Mouse (Mus musculus): ENCODE results near the gene Tlk1. TPM values are rescaled to one million over a fixed set of nuclear protein-coding genes. Genes with fewer than 3 reads are reported as not detected.

Gene Tlk1
- polyA plus RNA-seq, 1 experiment from 2014 or later, result 26.7 TPM

DNA sequence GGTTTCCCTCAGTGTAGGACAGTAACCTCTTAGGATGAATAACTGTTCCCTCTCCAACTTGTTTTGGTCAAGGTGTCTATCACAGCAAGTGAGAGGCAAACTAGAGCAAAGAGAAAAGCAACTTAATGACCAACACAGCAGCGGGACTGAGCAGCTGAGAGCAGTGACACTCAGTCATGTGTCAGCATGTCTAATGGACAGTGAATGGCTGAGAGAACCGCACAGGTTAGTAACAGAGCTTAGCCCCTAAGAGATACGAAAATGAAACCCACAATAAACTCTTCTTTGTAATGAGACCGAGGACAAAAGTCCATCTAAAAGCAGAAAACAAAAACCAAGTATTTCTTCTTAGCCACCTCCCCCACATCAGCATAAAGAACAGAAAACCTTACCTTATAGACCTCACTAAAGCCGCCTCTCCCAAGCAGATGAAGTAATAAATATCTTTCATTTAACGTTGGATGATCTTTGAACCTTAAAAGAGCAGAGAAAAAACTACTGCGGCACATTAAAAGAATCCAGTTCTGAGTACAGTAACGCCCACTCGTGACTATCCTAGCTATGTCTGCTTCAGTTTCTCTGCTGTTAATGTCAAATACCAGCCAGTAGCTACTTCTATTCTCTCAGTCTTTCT is 101.8 kb downstream of the Tlk1 start:
- Histone ChIP-seq H3K4me3 (ENCODE audit: low read depth, low read length) (no peak overlapping the region), H3K27ac (replicated peaks) (no peak overlapping the region), H3K36me3 (ENCODE audit: control insufficient read depth, insufficient read depth, low read length) (peaks cover 10% of the 10 kb centered on the region; the same call in 1 of the 2 replicates), H3K4me1 (replicated peaks; ENCODE audit: control insufficient read depth, insufficient read depth) (no peaks in the 10 kb centered on the region), H3K4me2 (replicated peaks; ENCODE audit: low read depth) (no peak overlapping the region), H3K9me3 (ENCODE audit: control insufficient read depth, low read length) (no peaks in the 10 kb centered on the region), H3K9ac (ENCODE audit: low read length) (no peak overlapping the region), H3K27me3 (ENCODE audit: control insufficient read depth, insufficient read depth, low read length) (no peaks in the 10 kb centered on the region)
- TF ChIP-seq CTCF (IDR thresholded peaks at IDR 0.05; ENCODE audit: low read depth) (no peak), EP300 (optimal IDR thresholded peaks at IDR 0.05) (no peak)
- 87% methylated on average over 9 of the region's 9 CpGs for WGBS
- DNase-seq (ENCODE audit: low spot score), result no peak
- no peak for ATAC-seq (ENCODE audit: low FRiP score, low TSS enrichment)

DNA sequence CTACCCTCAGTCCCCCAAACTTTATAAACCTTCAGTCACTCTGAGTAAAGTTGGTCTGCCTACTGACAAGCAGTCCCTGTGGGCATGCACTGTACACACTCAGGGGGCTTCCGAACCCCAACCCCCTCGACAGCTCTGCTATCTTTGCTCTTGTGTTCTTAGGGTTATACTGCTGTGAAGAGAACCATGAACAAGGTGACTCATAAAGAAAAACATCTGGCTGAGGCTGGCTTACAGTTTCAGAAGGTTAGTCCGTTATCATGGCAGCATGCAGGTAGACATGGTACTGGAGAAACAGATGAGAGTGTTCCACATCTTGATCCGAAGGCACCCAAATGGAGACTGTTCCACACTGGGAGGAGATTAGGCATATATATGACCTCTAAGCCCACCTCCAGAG is 114.7 kb downstream of the Tlk1 start:
- no peaks in the 10 kb centered on the region for H3K4me1 ChIP-seq (replicated peaks; ENCODE audit: control insufficient read depth, insufficient read depth)
- WGBS, result 89% methylated on average over 4 of the region's 4 CpGs
- no peaks in the 10 kb centered on the region for H3K27me3 ChIP-seq (ENCODE audit: control insufficient read depth, insufficient read depth, low read length)
- H3K9ac ChIP-seq (ENCODE audit: low read length), result no peak overlapping the region
- 0 out of 2 replicates have a peak, but pooled peaks have one; percentile 49 for ATAC-seq (ENCODE audit: low FRiP score, low TSS enrichment)
- no peak overlapping the region for H3K27ac ChIP-seq (replicated peaks)
- no peak overlapping the region for H3K4me3 ChIP-seq (ENCODE audit: low read depth, low read length)
- no peak overlapping the region for H3K4me2 ChIP-seq (replicated peaks; ENCODE audit: low read depth)
- DNase-seq (ENCODE audit: low spot score), result no peak
- TF ChIP-seq CTCF (IDR thresholded peaks at IDR 0.05; ENCODE audit: low read depth) (no peak), EP300 (optimal IDR thresholded peaks at IDR 0.05) (no peak)
- H3K9me3 ChIP-seq (ENCODE audit: control insufficient read depth, low read length), result no peaks in the 10 kb centered on the region
- peaks cover 4% of the 10 kb centered on the region for H3K36me3 ChIP-seq (ENCODE audit: control insufficient read depth, insufficient read depth, low read length)

DNA sequence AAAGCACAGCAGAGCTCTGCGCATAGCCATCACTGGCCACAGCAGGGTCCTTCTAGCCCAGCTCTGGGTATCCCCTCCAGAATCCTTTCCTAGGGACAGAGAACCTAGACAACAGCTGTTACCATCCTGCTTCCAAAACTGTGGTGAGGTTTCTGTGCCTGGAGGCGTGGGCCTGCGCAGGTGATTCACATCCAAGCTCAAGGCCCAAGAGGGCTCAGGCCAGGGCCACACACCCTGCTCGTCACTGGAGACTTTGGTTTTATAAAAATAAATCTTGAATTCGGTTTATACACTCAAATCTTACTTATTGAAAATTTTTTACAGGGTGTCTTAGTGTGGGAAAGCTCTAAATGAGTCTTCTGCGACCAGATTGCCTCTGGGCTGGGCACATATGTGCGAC is 115.3 kb downstream of the Tlk1 start:
- peaks cover 4% of the 10 kb centered on the region for H3K36me3 ChIP-seq (ENCODE audit: control insufficient read depth, insufficient read depth, low read length)
- H3K4me2 ChIP-seq (replicated peaks; ENCODE audit: low read depth), result no peak overlapping the region
- no peaks in the 10 kb centered on the region for H3K9me3 ChIP-seq (ENCODE audit: control insufficient read depth, low read length)
- no peak overlapping the region for H3K27ac ChIP-seq (replicated peaks)
- H3K4me1 ChIP-seq (replicated peaks; ENCODE audit: control insufficient read depth, insufficient read depth), result no peaks in the 10 kb centered on the region
- no peak overlapping the region for H3K4me3 ChIP-seq (ENCODE audit: low read depth, low read length)
- ATAC-seq (ENCODE audit: low FRiP score, low TSS enrichment), result no peak
- 91% methylated on average over 7 of the region's 7 CpGs for WGBS
- no peak overlapping the region for H3K9ac ChIP-seq (ENCODE audit: low read length)
- no peaks in the 10 kb centered on the region for H3K27me3 ChIP-seq (ENCODE audit: control insufficient read depth, insufficient read depth, low read length)
- no peak for DNase-seq (ENCODE audit: low spot score)
- TF ChIP-seq EP300 (optimal IDR thresholded peaks at IDR 0.05) (no peak), CTCF (IDR thresholded peaks at IDR 0.05; ENCODE audit: low read depth) (no peak)

DNA sequence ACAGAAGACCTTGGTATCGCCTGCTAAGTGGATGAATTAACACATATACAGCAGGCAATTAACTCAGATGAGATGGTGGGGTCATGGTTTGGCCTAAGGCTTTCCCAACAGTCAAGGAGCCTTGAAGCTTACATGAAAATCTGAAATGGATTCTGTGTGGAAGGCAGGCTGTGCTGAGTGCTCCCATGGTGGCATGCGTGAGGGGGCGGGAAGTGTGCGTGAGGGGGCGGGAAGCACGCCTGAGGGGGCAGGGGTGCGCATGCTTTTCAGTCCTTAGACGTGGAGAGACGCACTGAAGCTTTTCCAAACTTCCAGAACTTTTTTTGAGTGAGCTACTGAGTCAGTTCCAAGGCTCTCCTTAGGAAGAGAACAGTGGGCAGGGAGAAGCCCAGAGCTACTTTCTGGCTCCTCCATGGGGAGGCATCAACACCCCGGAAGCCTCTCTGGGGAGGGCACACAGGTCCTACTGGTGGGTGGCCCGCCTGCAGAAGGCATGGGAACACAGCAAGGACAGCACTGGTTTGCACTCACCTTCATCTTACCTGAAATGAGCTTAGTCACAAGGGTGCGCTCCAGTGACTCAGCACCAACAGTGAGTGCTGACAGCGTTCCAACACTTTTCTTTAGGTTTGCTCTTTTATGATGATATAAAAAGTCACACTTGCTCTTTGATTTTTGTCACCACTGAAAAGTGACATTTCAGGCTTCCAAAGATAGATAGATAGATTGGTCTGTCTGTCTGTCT is 116.4 kb downstream of the Tlk1 start:
- no peak; the same call in 1 of the 2 replicates for TF ChIP-seq CTCF (IDR thresholded peaks at IDR 0.05; ENCODE audit: low read depth)
- no peak for TF ChIP-seq EP300 (optimal IDR thresholded peaks at IDR 0.05)
- no peak overlapping the region for H3K9ac ChIP-seq (ENCODE audit: low read length)
- 74% methylated on average over 13 of the region's 13 CpGs for WGBS

DNA sequence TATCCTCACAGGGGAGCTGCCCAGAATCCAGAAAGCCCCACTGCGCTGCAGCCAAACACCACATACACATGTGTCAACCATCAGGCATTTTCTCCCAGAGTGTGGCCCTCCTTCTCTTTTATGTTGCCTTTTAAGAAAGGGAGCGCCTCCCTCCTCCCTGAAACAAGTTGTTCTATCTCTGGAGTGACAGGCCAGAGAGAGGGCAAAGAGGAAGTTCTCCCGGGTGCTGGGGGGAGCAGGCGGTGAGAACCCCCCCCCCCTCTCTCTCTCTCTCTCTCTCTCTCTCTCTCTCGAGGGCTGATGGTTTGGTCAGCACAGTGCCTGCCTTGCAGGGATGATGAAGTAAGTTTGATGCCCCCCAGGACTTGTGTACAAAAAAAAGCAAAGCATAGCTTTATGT is 123.1 kb downstream of the Tlk1 start:
- 11% methylated on average over 4 of the region's 5 CpGs for WGBS
- TF ChIP-seq CTCF (IDR thresholded peaks at IDR 0.05; ENCODE audit: low read depth) (no peak), EP300 (optimal IDR thresholded peaks at IDR 0.05) (no peak)
- H3K4me1 ChIP-seq (replicated peaks; ENCODE audit: control insufficient read depth, insufficient read depth), result no peaks in the 10 kb centered on the region
- H3K27me3 ChIP-seq (ENCODE audit: control insufficient read depth, insufficient read depth, low read length), result no peaks in the 10 kb centered on the region
- H3K27ac ChIP-seq (replicated peaks), result no peak overlapping the region; the same call in 1 of the 2 replicates
- no peak overlapping the region for H3K4me2 ChIP-seq (replicated peaks; ENCODE audit: low read depth)
- H3K36me3 ChIP-seq (ENCODE audit: control insufficient read depth, insufficient read depth, low read length), result no peaks in the 10 kb centered on the region
- no peaks in the 10 kb centered on the region for H3K9me3 ChIP-seq (ENCODE audit: control insufficient read depth, low read length)
- DNase-seq (ENCODE audit: low spot score) (no peak), ATAC-seq (ENCODE audit: low FRiP score, low TSS enrichment) (no peak; the same call in 1 of the 2 replicates)
- H3K4me3 ChIP-seq (ENCODE audit: low read depth, low read length), result no peak overlapping the region
- H3K9ac ChIP-seq (ENCODE audit: low read length), result no peak overlapping the region

More for the DNA sequence above, 116.4 kb downstream of the Tlk1 start:
- Histone ChIP-seq H3K36me3 (ENCODE audit: control insufficient read depth, insufficient read depth, low read length) (peaks cover 4% of the 10 kb centered on the region), H3K9me3 (ENCODE audit: control insufficient read depth, low read length) (no peaks in the 10 kb centered on the region), H3K4me3 (ENCODE audit: low read depth, low read length) (no peak overlapping the region), H3K4me1 (replicated peaks; ENCODE audit: control insufficient read depth, insufficient read depth) (no peaks in the 10 kb centered on the region), H3K4me2 (replicated peaks; ENCODE audit: low read depth) (no peak overlapping the region), H3K27ac (replicated peaks) (no peak overlapping the region), H3K27me3 (ENCODE audit: control insufficient read depth, insufficient read depth, low read length) (no peaks in the 10 kb centered on the region)
- ATAC-seq (ENCODE audit: low FRiP score, low TSS enrichment), result peak; percentile 29; the same call in 1 of the 2 replicates
- no peak for DNase-seq (ENCODE audit: low spot score)

DNA sequence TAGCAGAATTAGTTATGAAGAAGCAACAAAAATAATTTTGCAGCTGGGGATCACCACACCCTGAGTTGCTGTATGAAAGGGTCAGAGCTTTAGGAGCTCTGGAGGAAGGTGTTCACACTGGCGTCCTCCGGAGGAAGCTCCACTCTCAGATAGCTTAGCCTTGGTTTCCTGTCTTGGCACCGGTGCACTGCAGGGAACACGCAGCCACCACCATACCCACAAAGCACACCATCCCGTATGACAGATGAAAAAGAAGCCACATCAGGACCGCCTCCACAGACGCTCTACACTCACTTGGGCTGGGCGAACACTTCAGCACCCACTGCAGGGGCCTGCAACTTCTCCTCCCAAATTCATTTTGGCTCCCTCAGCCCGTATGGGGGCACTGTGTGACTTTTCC is 124.0 kb downstream of the Tlk1 start:
- DNase-seq (ENCODE audit: low spot score) (no peak), ATAC-seq (ENCODE audit: low FRiP score, low TSS enrichment) (no peak)
- Histone ChIP-seq H3K27me3 (ENCODE audit: control insufficient read depth, insufficient read depth, low read length) (no peaks in the 10 kb centered on the region), H3K36me3 (ENCODE audit: control insufficient read depth, insufficient read depth, low read length) (no peaks in the 10 kb centered on the region), H3K9ac (ENCODE audit: low read length) (no peak overlapping the region), H3K4me3 (ENCODE audit: low read depth, low read length) (no peak overlapping the region), H3K4me2 (replicated peaks; ENCODE audit: low read depth) (no peak overlapping the region), H3K4me1 (replicated peaks; ENCODE audit: control insufficient read depth, insufficient read depth) (no peaks in the 10 kb centered on the region), H3K9me3 (ENCODE audit: control insufficient read depth, low read length) (no peaks in the 10 kb centered on the region), H3K27ac (replicated peaks) (no peak overlapping the region)
- 60% methylated on average over 9 of the region's 9 CpGs for WGBS
- no peak for TF ChIP-seq EP300 (optimal IDR thresholded peaks at IDR 0.05)
- no peak for TF ChIP-seq CTCF (IDR thresholded peaks at IDR 0.05; ENCODE audit: low read depth)
